Mouse (Mus musculus) kidney, postnatal 0 days (tissue): ENCODE results near the gene Ctsw. TPM values are rescaled to one million over a fixed set of nuclear protein-coding genes. Genes with fewer than 3 reads are reported as not detected.
A peak's percentile ranks its signal among the peaks of the same experiment; 100 is the strongest.

Experiments
- ATAC-seq: fragments of 200-750 bp; cut with Nextera tagmentation; replicated peaks from 2 replicates; pipeline ENCODE4 v1.8.0; 2017; ENCODE audit warnings: low read depth, moderate number of reproducible peaks, moderate TSS enrichment, moderate library complexity; ENCODE audit not compliant: low FRiP score
- DNase-seq: peaks from one replicate; pipeline ENCODE4 v3.0.0-alpha.2; 2016; ENCODE audit warnings: low spot score
- H3K27ac ChIP-seq: fragments of 300-500 bp; sonication (generic); 2 replicates; pipeline ENCODE4 v1.5.1; 2014; ENCODE audit warnings: mild to moderate bottlenecking
- H3K27me3 ChIP-seq: fragments of 300-500 bp; sonication (generic); 2 replicates; pipeline ENCODE4 v1.6.1; 2014; ENCODE audit warnings: low read length, mixed read lengths; ENCODE audit not compliant: insufficient read depth
- H3K36me3 ChIP-seq: fragments of 300-500 bp; sonication (generic); 2 replicates; pipeline ENCODE4 v1.6.1; 2014; ENCODE audit warnings: low read length, mixed read lengths; ENCODE audit not compliant: insufficient read depth
- H3K4me1 ChIP-seq: fragments of 300-500 bp; sonication (generic); replicated peaks from 2 replicates; pipeline ENCODE4 v1.6.1; 2014; ENCODE audit warnings: antibody characterized with exemption, low read length, mixed read lengths; ENCODE audit not compliant: insufficient read depth
- H3K4me2 ChIP-seq: fragments of 300-500 bp; sonication (generic); 2 replicates; pipeline ENCODE4 v1.6.1; 2014; ENCODE audit warnings: mild to moderate bottlenecking, low read length, moderate library complexity, mixed read lengths
- H3K4me3 ChIP-seq: fragments of 300-500 bp; sonication (generic); replicated peaks from 2 replicates; pipeline ENCODE4 v1.5.1; 2014; ENCODE audit warnings: low read depth, low read length
- H3K9ac ChIP-seq: fragments of 300-500 bp; sonication (generic); 2 replicates; pipeline ENCODE4 v1.6.1; 2014; ENCODE audit warnings: low read depth, low read length
- H3K9me3 ChIP-seq: fragments of 300-500 bp; sonication (generic); replicated peaks from 2 replicates; pipeline ENCODE4 v1.6.1; 2016; ENCODE audit warnings: low read length, inconsistent platforms, mixed read lengths
- CTCF ChIP-seq: IDR thresholded peaks from 2 replicates; pipeline ENCODE4 v1.5.1; 2016; ENCODE audit warnings: antibody characterized with exemption, low read depth, mild to moderate bottlenecking, moderate library complexity
- WGBS: fragments of 180-500 bp; shearing (Covaris S2); extraction: QIAGEN DNeasy Blood & Tissue Kit; methylation state at CpG from one replicate; pipeline ENCODE4 v1.1.7; 2014; 5-methylcytosine and 5-hydroxymethylcytosine counted together
- polyA plus RNA-seq: library from polyadenylated mRNA; unstranded; fragments of >200 nt; fragmentation: Nextera tagmentation; extraction: Ambion mirVana; gene quantifications from 2 replicates; pipeline ENCODE4 v1.2.1, GENCODE M21; 2015

Gene Ctsw
- polyA plus RNA-seq, 1 experiment from 2014 or later: 0.79 TPM

DNA sequence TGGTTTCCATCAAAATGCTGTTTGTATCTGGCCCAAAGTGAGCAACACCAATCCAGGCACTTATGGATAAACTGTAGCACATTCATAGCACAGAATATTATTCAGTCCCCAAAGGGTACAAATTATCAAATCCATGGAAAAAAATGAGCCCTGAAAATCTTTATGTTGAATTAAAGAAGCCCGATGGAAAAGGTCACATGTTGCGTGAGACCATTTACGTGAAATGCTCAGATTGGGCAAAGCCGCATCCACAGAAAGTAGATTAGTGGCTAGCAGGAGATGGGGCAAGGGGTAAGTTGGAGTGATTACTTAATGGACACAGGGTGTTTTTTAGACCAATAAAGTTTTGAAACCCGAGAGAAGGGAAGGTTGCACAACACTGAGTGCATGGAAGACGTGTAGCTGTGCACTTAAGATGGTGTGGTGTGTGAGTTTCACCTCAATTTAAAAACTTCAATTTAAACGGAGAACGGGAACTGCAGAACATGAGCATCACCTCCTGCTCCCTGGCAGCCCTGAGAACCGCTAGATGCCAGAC lies 23.9 kb downstream of the Ctsw start:
- no peak overlapping the region for H3K27ac ChIP-seq
- no peak overlapping the region for H3K9ac ChIP-seq
- no peak for TF ChIP-seq CTCF
- WGBS: 58% methylated on average over 9 of the region's 9 CpGs
- H3K36me3 ChIP-seq: no peaks in the 10 kb centered on the region
- no peaks in the 10 kb centered on the region for H3K9me3 ChIP-seq
- no peak overlapping the region for H3K4me3 ChIP-seq
- peaks cover 8% of the 10 kb centered on the region; the same call in 1 of the 2 replicates for H3K27me3 ChIP-seq
- no peak overlapping the region for H3K4me2 ChIP-seq
- H3K4me1 ChIP-seq: peaks cover 16% of the 10 kb centered on the region
- no peak for ATAC-seq
- DNase-seq: no peak

GRCm38 (mm10) chr19:5433951-5434350 lies 34.4 kb downstream of the Ctsw start:
- peak overlapping the region; percentile 82 for H3K4me2 ChIP-seq
- H3K36me3 ChIP-seq: 0 out of 2 replicates have a peak, but pooled peaks cover 3% of the 10 kb centered on the region
- DNase-seq: no peak
- no peak for TF ChIP-seq CTCF
- 53% methylated on average over 7 of the region's 7 CpGs for WGBS
- H3K4me3 ChIP-seq: no peak overlapping the region
- H3K4me1 ChIP-seq: peaks cover 8% of the 10 kb centered on the region
- no peak for ATAC-seq
- H3K27me3 ChIP-seq: no peaks in the 10 kb centered on the region
- H3K9ac ChIP-seq: peak overlapping the region; percentile 47; the same call in 1 of the 2 replicates
- peak overlapping the region; percentile 66 for H3K27ac ChIP-seq
- H3K9me3 ChIP-seq: no peaks in the 10 kb centered on the region

DNA sequence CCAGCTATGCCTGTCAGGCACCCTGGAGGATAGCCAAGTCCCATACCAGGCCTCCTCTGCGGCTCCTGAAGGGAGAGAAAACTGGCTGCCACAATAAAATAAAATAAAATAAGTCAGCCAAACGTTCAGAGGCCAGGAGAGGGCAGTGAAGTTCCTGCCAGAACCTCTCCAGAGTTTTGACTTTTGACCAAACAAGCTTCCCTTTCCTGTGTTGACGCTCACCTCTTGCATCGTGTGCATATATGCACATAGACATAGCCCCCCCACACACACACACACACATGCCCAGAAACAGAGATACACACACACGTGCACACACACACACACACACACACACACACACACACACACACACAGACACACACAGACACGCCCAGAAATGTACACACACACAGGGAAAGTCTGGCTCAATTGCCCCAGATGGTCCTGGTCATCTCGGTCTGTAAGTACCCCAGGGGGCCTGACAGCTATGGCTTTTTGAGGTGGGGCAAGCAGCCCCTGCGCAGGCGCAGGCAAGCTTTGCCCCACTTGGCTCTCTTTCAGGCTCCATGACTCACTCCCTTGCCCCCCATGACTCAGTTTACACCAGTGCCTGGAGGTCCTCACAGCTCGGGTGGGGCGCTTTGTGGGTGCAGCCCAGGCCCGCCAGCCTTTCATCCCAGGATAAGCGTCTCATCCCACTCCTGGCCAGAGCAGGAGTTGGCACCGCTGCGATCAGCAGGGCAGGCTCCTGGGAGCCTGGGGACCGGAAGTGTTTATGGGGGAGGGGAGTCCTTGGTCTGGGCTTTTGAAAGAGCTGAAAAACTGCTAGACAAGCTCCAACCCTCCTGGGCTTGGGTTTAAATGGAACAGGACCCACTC lies 35.1 kb downstream of the Ctsw start:
- peak overlapping the region; percentile 82 for H3K4me2 ChIP-seq
- peak overlapping the region; percentile 30 for H3K4me3 ChIP-seq
- ATAC-seq (peak; percentile 37; the same call in 1 of the 2 replicates), DNase-seq (peak; percentile 89)
- peak overlapping the region; percentile 66 for H3K27ac ChIP-seq
- H3K27me3 ChIP-seq: no peaks in the 10 kb centered on the region
- peaks cover 8% of the 10 kb centered on the region for H3K4me1 ChIP-seq
- 5% methylated on average over 16 of the region's 16 CpGs for WGBS
- no peaks in the 10 kb centered on the region for H3K9me3 ChIP-seq
- H3K9ac ChIP-seq: peak overlapping the region; percentile 47; the same call in 1 of the 2 replicates
- H3K36me3 ChIP-seq: 0 out of 2 replicates have a peak, but pooled peaks cover 3% of the 10 kb centered on the region
- peak; percentile 69 for TF ChIP-seq CTCF

GRCm38 (mm10) chr19:5431911-5432464 lies 36.3 kb downstream of the Ctsw start:
- no peak overlapping the region for H3K4me3 ChIP-seq
- H3K9ac ChIP-seq: no peak overlapping the region
- H3K4me2 ChIP-seq: no peak overlapping the region
- TF ChIP-seq CTCF: no peak
- 0 out of 2 replicates have a peak, but pooled peaks cover 3% of the 10 kb centered on the region for H3K36me3 ChIP-seq
- 75% methylated on average over 4 of the region's 4 CpGs for WGBS
- no peaks in the 10 kb centered on the region for H3K9me3 ChIP-seq
- H3K4me1 ChIP-seq: peaks cover 10% of the 10 kb centered on the region
- no peak overlapping the region for H3K27ac ChIP-seq
- no peaks in the 10 kb centered on the region for H3K27me3 ChIP-seq
- no peak for DNase-seq
- ATAC-seq: no peak

- no peaks in the 10 kb centered on the region for H3K27me3 ChIP-seq
- H3K9ac ChIP-seq: no peak overlapping the region
- WGBS: 91% methylated on average over 1 of the region's 1 CpGs
- 0 out of 2 replicates have a peak, but pooled peaks cover 6% of the 10 kb centered on the region for H3K36me3 ChIP-seq
- no peak overlapping the region for H3K4me2 ChIP-seq
- no peak for TF ChIP-seq CTCF
- peaks cover 24% of the 10 kb centered on the region for H3K4me1 ChIP-seq
- ATAC-seq (no peak), DNase-seq (no peak)
- no peak overlapping the region for H3K4me3 ChIP-seq
- H3K27ac ChIP-seq: no peak overlapping the region
- H3K9me3 ChIP-seq: no peaks in the 10 kb centered on the region
Measured at GRCm38 (mm10) chr19:5430408-5430807, 37.9 kb downstream of the Ctsw start.

GRCm38 (mm10) chr19:5429806-5430205 lies 38.5 kb downstream of the Ctsw start:
- Histone ChIP-seq H3K27me3 (no peaks in the 10 kb centered on the region), H3K9ac (no peak overlapping the region), H3K9me3 (no peaks in the 10 kb centered on the region), H3K27ac (no peak overlapping the region), H3K4me1 (peaks cover 24% of the 10 kb centered on the region), H3K4me3 (no peak overlapping the region), H3K36me3 (0 out of 2 replicates have a peak, but pooled peaks cover 6% of the 10 kb centered on the region), H3K4me2 (no peak overlapping the region)
- no peak for TF ChIP-seq CTCF
- DNase-seq (no peak), ATAC-seq (no peak)
- 68% methylated on average over 8 of the region's 8 CpGs for WGBS
